Mouse (Mus musculus) hindbrain, embryonic 11.5 days (tissue): ENCODE measurements around the gene Sun2. TPM values are rescaled to one million over a fixed set of nuclear protein-coding genes. Genes with fewer than 3 reads are reported as not detected.

Source experiments
- ATAC-seq: fragments of 200-750 bp; cut with Nextera tagmentation; 2 replicates; pipeline ENCODE4 v1.8.0; 2017; ENCODE audit warnings: mild to moderate bottlenecking, moderate TSS enrichment, moderate library complexity; ENCODE audit not compliant: low FRiP score
- DNase-seq: peaks from one replicate; pipeline ENCODE4 v3.0.0-alpha.2; 2015; ENCODE audit warnings: low spot score
- H3K27ac ChIP-seq: fragments of 300-500 bp; sonication (generic); 2 replicates; pipeline ENCODE4 v1.5.1; 2014; ENCODE audit warnings: mild to moderate bottlenecking, low read depth, low read length
- H3K27me3 ChIP-seq: fragments of 300-500 bp; sonication (generic); 2 replicates; pipeline ENCODE4 v1.6.1; 2014; ENCODE audit warnings: mild to moderate bottlenecking, low read length, moderate library complexity, mixed read lengths; ENCODE audit not compliant: control insufficient read depth, insufficient read depth
- H3K36me3 ChIP-seq: fragments of 300-500 bp; sonication (generic); 2 replicates; pipeline ENCODE4 v1.6.1; 2014; ENCODE audit warnings: mild to moderate bottlenecking, low read length, moderate library complexity, mixed read lengths; ENCODE audit not compliant: control insufficient read depth, insufficient read depth
- H3K4me1 ChIP-seq: fragments of 300-500 bp; sonication (generic); replicated peaks from 2 replicates; pipeline ENCODE4 v1.6.1; 2014; ENCODE audit warnings: low read length, mixed read lengths; ENCODE audit not compliant: control insufficient read depth, insufficient read depth
- H3K4me2 ChIP-seq: fragments of 300-500 bp; sonication (generic); replicated peaks from 2 replicates; pipeline ENCODE4 v1.6.1; 2014; ENCODE audit warnings: mild to moderate bottlenecking, low read depth, low read length
- H3K4me3 ChIP-seq: fragments of 300-500 bp; sonication (generic); 2 replicates; pipeline ENCODE4 v1.5.1; 2014; ENCODE audit warnings: low read depth, low read length
- H3K9ac ChIP-seq: fragments of 300-500 bp; sonication (generic); 2 replicates; pipeline ENCODE4 v1.6.1; 2014; ENCODE audit warnings: low read depth, low read length
- H3K9me3 ChIP-seq: fragments of 300-500 bp; sonication (generic); 2 replicates; pipeline ENCODE4 v1.6.1; 2016; ENCODE audit warnings: low read length; ENCODE audit not compliant: control insufficient read depth
- WGBS: fragments of 180-500 bp; shearing (Covaris S2); extraction: QIAGEN DNeasy Blood & Tissue Kit; methylation state at CpG from one replicate; pipeline ENCODE4 v1.1.7; 2014; 5-methylcytosine and 5-hydroxymethylcytosine counted together
- polyA plus RNA-seq: library from polyadenylated mRNA; unstranded; fragments of >200 nt; fragmentation: Nextera tagmentation; extraction: Ambion mirVana; gene quantifications from 2 replicates; pipeline ENCODE4 v1.2.1, GENCODE M21; 2014

The Sun2 gene
- polyA plus RNA-seq, 1 experiment from 2014 or later, result 9.5 TPM

GRCm38 (mm10) chr15:79774117-79775027 is 32.0 kb upstream of the Sun2 start:
- Histone ChIP-seq H3K36me3 (no peaks in the 10 kb centered on the region), H3K27ac (peak overlapping the region; percentile 62; the same call in 1 of the 2 replicates), H3K4me1 (peaks cover 4% of the 10 kb centered on the region; the same call in 1 of the 2 replicates), H3K4me3 (peak overlapping the region; percentile 82), H3K27me3 (no peaks in the 10 kb centered on the region), H3K4me2 (peak overlapping the region; percentile 83), H3K9ac (peak overlapping the region; percentile 83), H3K9me3 (no peaks in the 10 kb centered on the region)
- under 1% methylated on average over 49 of the region's 50 CpGs for WGBS
- peak; percentile 96 for ATAC-seq
- DNase-seq, result peak; percentile 95

GRCm38 (mm10) chr15:79770629-79771240 is 28.4 kb upstream of the Sun2 start:
- Histone ChIP-seq H3K27ac (no peak overlapping the region), H3K36me3 (no peaks in the 10 kb centered on the region), H3K4me3 (no peak overlapping the region), H3K27me3 (no peaks in the 10 kb centered on the region), H3K4me1 (peaks cover 4% of the 10 kb centered on the region; the same call in 1 of the 2 replicates), H3K9ac (no peak overlapping the region), H3K4me2 (no peak overlapping the region), H3K9me3 (no peaks in the 10 kb centered on the region)
- ATAC-seq (no peak), DNase-seq (no peak)
- 90% methylated on average over 21 of the region's 21 CpGs for WGBS

- H3K9me3 ChIP-seq, result no peaks in the 10 kb centered on the region
- H3K27me3 ChIP-seq, result no peaks in the 10 kb centered on the region
- no peak for ATAC-seq
- H3K9ac ChIP-seq, result no peak overlapping the region
- 67% methylated on average over 6 of the region's 6 CpGs for WGBS
- no peak overlapping the region for H3K4me2 ChIP-seq
- DNase-seq, result no peak
- H3K4me3 ChIP-seq, result no peak overlapping the region
- 0 out of 2 replicates have a peak, but pooled peaks cover 2% of the 10 kb centered on the region for H3K36me3 ChIP-seq
- no peak overlapping the region for H3K27ac ChIP-seq
- no peaks in the 10 kb centered on the region for H3K4me1 ChIP-seq
Observed at GRCm38 (mm10) chr15:79768302-79768701, 26.0 kb upstream of the Sun2 start.

- H3K4me2 ChIP-seq, result no peak overlapping the region
- no peak for ATAC-seq
- H3K4me1 ChIP-seq, result no peaks in the 10 kb centered on the region
- no peak overlapping the region for H3K27ac ChIP-seq
- no peaks in the 10 kb centered on the region for H3K9me3 ChIP-seq
- no peak for DNase-seq
- WGBS, result 88% methylated on average over 16 of the region's 16 CpGs
- H3K4me3 ChIP-seq, result no peak overlapping the region
- H3K9ac ChIP-seq, result no peak overlapping the region
- 0 out of 2 replicates have a peak, but pooled peaks cover 2% of the 10 kb centered on the region for H3K36me3 ChIP-seq
- no peaks in the 10 kb centered on the region for H3K27me3 ChIP-seq
Observed at GRCm38 (mm10) chr15:79767327-79767961, 25.1 kb upstream of the Sun2 start.

- ATAC-seq, result no peak
- WGBS, result 90% methylated on average over 10 of the region's 10 CpGs
- H3K27me3 ChIP-seq, result no peaks in the 10 kb centered on the region
Observed at GRCm38 (mm10) chr15:79766586-79767071, 24.3 kb upstream of the Sun2 start.

GRCm38 (mm10) chr15:79766168-79766567 is 23.8 kb upstream of the Sun2 start:
- Histone ChIP-seq H3K4me1 (no peaks in the 10 kb centered on the region), H3K9ac (no peak overlapping the region), H3K4me3 (no peak overlapping the region), H3K27ac (no peak overlapping the region), H3K9me3 (no peaks in the 10 kb centered on the region), H3K36me3 (0 out of 2 replicates have a peak, but pooled peaks cover 2% of the 10 kb centered on the region), H3K4me2 (no peak overlapping the region), H3K27me3 (no peaks in the 10 kb centered on the region)
- DNase-seq, result no peak
- no peak for ATAC-seq
- 82% methylated on average over 9 of the region's 10 CpGs for WGBS

More at GRCm38 (mm10) chr15:79766586-79767071, 24.3 kb upstream of the Sun2 start:
- Histone ChIP-seq H3K4me1 (no peaks in the 10 kb centered on the region), H3K4me3 (no peak overlapping the region), H3K4me2 (no peak overlapping the region), H3K27ac (no peak overlapping the region), H3K9me3 (no peaks in the 10 kb centered on the region), H3K9ac (no peak overlapping the region), H3K36me3 (0 out of 2 replicates have a peak, but pooled peaks cover 2% of the 10 kb centered on the region)
- DNase-seq, result no peak

- no peak overlapping the region for H3K9ac ChIP-seq
- DNase-seq, result no peak
- H3K27me3 ChIP-seq, result no peaks in the 10 kb centered on the region
- H3K27ac ChIP-seq, result no peak overlapping the region
- no peaks in the 10 kb centered on the region for H3K4me1 ChIP-seq
- 0 out of 2 replicates have a peak, but pooled peaks cover 2% of the 10 kb centered on the region for H3K36me3 ChIP-seq
- 82% methylated on average over 2 of the region's 2 CpGs for WGBS
- no peaks in the 10 kb centered on the region for H3K9me3 ChIP-seq
- H3K4me2 ChIP-seq, result no peak overlapping the region
- H3K4me3 ChIP-seq, result no peak overlapping the region
- ATAC-seq, result no peak
Observed at GRCm38 (mm10) chr15:79765361-79765760, 23.0 kb upstream of the Sun2 start.

- Histone ChIP-seq H3K36me3 (0 out of 2 replicates have a peak, but pooled peaks cover 2% of the 10 kb centered on the region), H3K9me3 (no peaks in the 10 kb centered on the region), H3K4me1 (no peaks in the 10 kb centered on the region), H3K4me2 (no peak overlapping the region), H3K27ac (no peak overlapping the region), H3K27me3 (no peaks in the 10 kb centered on the region), H3K4me3 (no peak overlapping the region), H3K9ac (no peak overlapping the region)
- DNase-seq (no peak), ATAC-seq (no peak)
- 81% methylated on average over 11 of the region's 11 CpGs for WGBS
Observed at GRCm38 (mm10) chr15:79764539-79765267, 22.4 kb upstream of the Sun2 start.
